19 mouse cellular contexts compared by ENCODE assay signal in the genomic region with DNA sequence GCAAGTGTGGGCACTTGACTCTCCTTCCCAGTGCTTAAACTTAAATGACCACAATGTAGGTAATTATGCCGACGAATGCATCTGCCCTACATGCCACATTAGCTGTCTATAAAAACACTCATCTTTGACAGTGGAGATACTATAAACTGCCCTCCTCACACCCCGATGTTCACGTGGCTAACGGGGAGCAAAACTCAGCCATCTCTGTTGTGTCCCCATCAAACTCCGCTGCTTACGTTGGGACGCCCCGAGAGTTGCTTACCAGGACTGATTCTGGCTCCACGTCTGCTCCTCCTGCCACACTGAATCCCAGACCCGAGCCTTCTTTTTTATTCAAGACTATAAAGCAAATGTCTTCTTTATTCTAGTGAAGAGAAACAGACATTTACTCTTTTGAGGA. TPM values are rescaled to one million over a fixed set of nuclear protein-coding genes. Genes with fewer than 3 reads are reported as not detected.
DNase-seq lines count a peak whose midpoint lies in the region; ATAC-seq and TF ChIP-seq lines count a peak whose summit lies in the region.
"Had no signal": no experiment of that assay in that cellular context is flagged by ENCODE, and none has a peak within 500 bp of the region (broad histone marks: within the 10 kb centered on the region; RNA-seq: fewer than 3 reads in every experiment).

No protein-coding gene starts in this region.

- peaks cover 3% of the 10 kb centered on the region; the same call in 1 of the 2 replicates for H3K36me3 ChIP-seq in heart, embryonic 15.5 days
- H3K36me3 ChIP-seq in intestine, embryonic 15.5 days: no peaks in the 10 kb centered on the region
- no peaks in the 10 kb centered on the region for H3K36me3 ChIP-seq in liver, postnatal 0 days (replicated peaks; ENCODE audit: insufficient read depth, low read length)
- H3K36me3 ChIP-seq: neural tube, embryonic 13.5 days had no signal

- no peak for ATAC-seq in heart, embryonic 15.5 days (replicated peaks; ENCODE audit: insufficient number of reproducible peaks, insufficient read depth, low FRiP score, low read depth)
- ATAC-seq in intestine, embryonic 15.5 days: no peak
- ATAC-seq in liver, postnatal 0 days: no peak
- ATAC-seq: CD4-positive, CD25-positive, alpha-beta regulatory T cell, adult 4 months; hindbrain, postnatal 0 days had no signal

- H3K4me3 ChIP-seq in gastrocnemius, adult 2 months: no peak overlapping the region
- H3K4me3 ChIP-seq in heart, embryonic 15.5 days: no peak overlapping the region
- H3K4me3 ChIP-seq in intestine, embryonic 15.5 days (replicated peaks): no peak overlapping the region
- no peak overlapping the region for H3K4me3 ChIP-seq in liver, postnatal 0 days (ENCODE audit: low read depth, low read length)
- H3K4me3 ChIP-seq: embryonic facial prominence, embryonic 15.5 days; forebrain, embryonic 10.5 days; neural tube, embryonic 13.5 days had no signal

- no peak for TF ChIP-seq CTCF in gastrocnemius, adult 2 months (IDR thresholded peaks at IDR 0.05)
- TF ChIP-seq CTCF in liver, postnatal 0 days (IDR thresholded peaks at IDR 0.05; ENCODE audit: low read depth): no peak

- 85% methylated on average over 11 of the region's 11 CpGs for WGBS in heart, embryonic 15.5 days
- WGBS in intestine, embryonic 15.5 days: 85% methylated on average over 11 of the region's 11 CpGs
- 82% methylated on average over 11 of the region's 11 CpGs for WGBS in liver, postnatal 0 days (ENCODE audit: insufficient replicate concordance)

- H3K9me3 ChIP-seq in heart, embryonic 15.5 days (replicated peaks): no peaks in the 10 kb centered on the region
- no peaks in the 10 kb centered on the region for H3K9me3 ChIP-seq in intestine, embryonic 15.5 days
- H3K9me3 ChIP-seq in liver, postnatal 0 days (ENCODE audit: low read length): no peaks in the 10 kb centered on the region
- H3K9me3 ChIP-seq: embryonic facial prominence, embryonic 15.5 days; forebrain, embryonic 10.5 days; megakaryocyte, embryonic 14.5 days; neural tube, embryonic 13.5 days had no signal

- H3K27ac ChIP-seq in gastrocnemius, adult 2 months: peak overlapping the region; percentile 35; the same call in 1 of the 2 replicates
- peak overlapping the region; percentile 65 for H3K27ac ChIP-seq in heart, embryonic 15.5 days
- peak overlapping the region; percentile 71; the same call in 1 of the 2 replicates for H3K27ac ChIP-seq in intestine, embryonic 15.5 days
- peak overlapping the region; percentile 26; the same call in 1 of the 2 replicates for H3K27ac ChIP-seq in liver, postnatal 0 days (ENCODE audit: low read depth)
- H3K27ac ChIP-seq: embryonic facial prominence, embryonic 15.5 days; hindbrain, postnatal 0 days; neural tube, embryonic 13.5 days had no signal

- H3K27me3 ChIP-seq in heart, embryonic 15.5 days: no peaks in the 10 kb centered on the region
- no peaks in the 10 kb centered on the region for H3K27me3 ChIP-seq in intestine, embryonic 15.5 days (replicated peaks)
- H3K27me3 ChIP-seq in liver, postnatal 0 days (ENCODE audit: insufficient read depth, low read length): no peaks in the 10 kb centered on the region
- H3K27me3 ChIP-seq: embryonic facial prominence, embryonic 15.5 days; neural tube, embryonic 13.5 days had no signal

- no peak overlapping the region for H3K4me2 ChIP-seq in heart, embryonic 15.5 days
- H3K4me2 ChIP-seq in intestine, embryonic 15.5 days (replicated peaks): no peak overlapping the region
- H3K4me2 ChIP-seq in liver, postnatal 0 days (ENCODE audit: low read depth, low read length): 0 out of 2 replicates have a peak overlapping the region, but pooled peaks have one; percentile 59
- H3K4me2 ChIP-seq: embryonic facial prominence, embryonic 15.5 days; neural tube, embryonic 13.5 days had no signal

- peaks cover 21% of the 10 kb centered on the region for H3K4me1 ChIP-seq in heart, embryonic 15.5 days (replicated peaks)
- peaks cover 19% of the 10 kb centered on the region for H3K4me1 ChIP-seq in intestine, embryonic 15.5 days (replicated peaks)
- H3K4me1 ChIP-seq in liver, postnatal 0 days (ENCODE audit: insufficient read depth): peaks cover 25% of the 10 kb centered on the region

- TF ChIP-seq EP300 in liver, postnatal 0 days (IDR thresholded peaks at IDR 0.05; ENCODE audit: low read depth): no peak

- intact Hi-C loops in gastrocnemius, adult 2 months (cut with DNase I): no loop called here
- intact Hi-C loops in heart, postnatal 14 days (cut with DNase I): loop anchor here (2.0 kb wide), 1 partner anchor 426 kb away; no protein-coding TSS in a partner anchor

- no peak for DNase-seq in gastrocnemius, adult 2 months
- no peak for DNase-seq in gastrocnemius, adult 18-20 months (ENCODE audit: low spot score)
- DNase-seq in heart, postnatal 14 days: no peak
- no peak for DNase-seq in liver, postnatal 0 days
- no peak for DNase-seq in lung, postnatal 36 days
- DNase-seq in frontal cortex, postnatal 25 days (ENCODE audit: low spot score in 2 of 2): no peak
- DNase-seq: embryo, embryonic 11 days; gastrocnemius, postnatal 36 days; right cerebral cortex, postnatal 14 days; thymus, postnatal 4 days had no signal

- no peak overlapping the region for H3K9ac ChIP-seq in heart, embryonic 15.5 days
- H3K9ac ChIP-seq in intestine, embryonic 15.5 days: no peak overlapping the region
- H3K9ac ChIP-seq in liver, postnatal 0 days (replicated peaks): no peak overlapping the region
- H3K9ac ChIP-seq: embryonic facial prominence, embryonic 15.5 days; neural tube, embryonic 13.5 days had no signal

RNA-seq across cellular contexts. Expression of gene 1810049J17Rik, which starts 46.7 kb away (rescaled TPM):
- total RNA-seq in gastrocnemius, adult 2 months (2021): not detected
- under 1 TPM; 0.76 to 0.78 TPM for total RNA-seq in gastrocnemius, adult 18-20 months (2021)
- 0.71 TPM in 1 of 2 replicates, not detected in the other for polyA plus RNA-seq in heart, embryonic 15.5 days (2015; fragmentation: Nextera tagmentation; extraction: Ambion mirVana)
- total RNA-seq in heart, postnatal 14 days (2021): under 1 TPM in 1 of 2 experiments, not detected in 1; 0.56 TPM
- polyA plus RNA-seq in intestine, embryonic 15.5 days (2015; fragmentation: Nextera tagmentation; extraction: Ambion mirVana): 0.69 and 1.8 TPM in 2 replicates
- 0.79 and 1.1 TPM in 2 replicates for polyA plus RNA-seq in liver, postnatal 0 days (2015; fragmentation: Nextera tagmentation; extraction: Ambion mirVana)
- total RNA-seq: gastrocnemius, postnatal 36 days; hindbrain, postnatal 0 days; monocyte, adult 5-6 weeks had no signal
- polyA plus RNA-seq: CD4-positive, CD25-positive, alpha-beta regulatory T cell, adult 4 months; forebrain, embryonic 10.5 days had no signal

RNA-seq across cellular contexts. Expression of gene Golph3, which starts 47.1 kb away (rescaled TPM):
- total RNA-seq in gastrocnemius, adult 2 months (2021): 10 to 100 TPM; 77.0 to 80.0 TPM
- 10 to 100 TPM; 70.2 to 77.9 TPM for total RNA-seq in gastrocnemius, adult 18-20 months (2021)
- 62.7 and 69.4 TPM in 2 replicates for polyA plus RNA-seq in heart, embryonic 15.5 days (2015; fragmentation: Nextera tagmentation; extraction: Ambion mirVana)
- 10 to 100 TPM; 89.0 to 91.2 TPM for total RNA-seq in heart, postnatal 14 days (2021)
- 79.5 and 85.1 TPM in 2 replicates for polyA plus RNA-seq in intestine, embryonic 15.5 days (2015; fragmentation: Nextera tagmentation; extraction: Ambion mirVana)
- 35.8 and 37.2 TPM in 2 replicates for polyA plus RNA-seq in liver, postnatal 0 days (2015; fragmentation: Nextera tagmentation; extraction: Ambion mirVana)
